Mouse (Mus musculus) intestine, postnatal 0 days (tissue): ENCODE data around the gene Dock8. TPM values are rescaled to one million over a fixed set of nuclear protein-coding genes. Genes with fewer than 3 reads are reported as not detected.

Source experiments
- ATAC-seq: fragments of 200-750 bp; cut with Nextera tagmentation; 2 replicates; pipeline ENCODE4 v1.8.0; 2017; ENCODE audit warnings: mild to moderate bottlenecking, moderate TSS enrichment, moderate library complexity
- H3K27ac ChIP-seq: fragments of 300-500 bp; sonication (generic); 2 replicates; pipeline ENCODE4 v1.5.1; 2014; ENCODE audit warnings: mild to moderate bottlenecking, low read depth, low read length, moderate library complexity
- H3K27me3 ChIP-seq: fragments of 300-500 bp; sonication (generic); replicated peaks from 2 replicates; pipeline ENCODE4 v1.6.1; 2014; ENCODE audit warnings: low read length, mixed read lengths; ENCODE audit not compliant: control insufficient read depth, insufficient read depth
- H3K36me3 ChIP-seq: fragments of 300-500 bp; sonication (generic); 2 replicates; pipeline ENCODE4 v1.6.1; 2014; ENCODE audit warnings: mild to moderate bottlenecking, moderate library complexity; ENCODE audit not compliant: control insufficient read depth, insufficient read depth
- H3K4me1 ChIP-seq: fragments of 300-500 bp; sonication (generic); replicated peaks from 2 replicates; pipeline ENCODE4 v1.6.1; 2014; ENCODE audit warnings: antibody characterized with exemption, low read length, mixed read lengths; ENCODE audit not compliant: control insufficient read depth, insufficient read depth
- H3K4me2 ChIP-seq: fragments of 300-500 bp; sonication (generic); replicated peaks from 2 replicates; pipeline ENCODE4 v1.6.1; 2014; ENCODE audit warnings: low read depth, mild to moderate bottlenecking, moderate library complexity
- H3K4me3 ChIP-seq: fragments of 300-500 bp; sonication (generic); 2 replicates; pipeline ENCODE4 v1.5.1; 2014; ENCODE audit warnings: low read depth, low read length
- H3K9ac ChIP-seq: fragments of 300-500 bp; sonication (generic); 2 replicates; pipeline ENCODE4 v1.6.1; 2014; ENCODE audit warnings: mild to moderate bottlenecking, low read depth, low read length
- H3K9me3 ChIP-seq: fragments of 300-500 bp; sonication (generic); 2 replicates; pipeline ENCODE4 v1.6.1; 2016; ENCODE audit warnings: mixed run types; ENCODE audit not compliant: control insufficient read depth
- CTCF ChIP-seq: sonication (generic); IDR thresholded peaks from 2 replicates; pipeline ENCODE4 v1.5.1; 2016; ENCODE audit warnings: low read depth, mild to moderate bottlenecking, control low read depth, antibody characterized with exemption, moderate library complexity
- WGBS: fragments of 180-500 bp; shearing (Covaris S2); extraction: QIAGEN DNeasy Blood & Tissue Kit; methylation state at CpG from one replicate; pipeline ENCODE4 v1.1.7; 2014; 5-methylcytosine and 5-hydroxymethylcytosine counted together
- polyA plus RNA-seq: library from polyadenylated mRNA; unstranded; fragments of >200 nt; fragmentation: Nextera tagmentation; extraction: Ambion mirVana; gene quantifications from 2 replicates; pipeline ENCODE4 v1.2.1, GENCODE M21; 2015

Dock8 gene
- polyA plus RNA-seq, 1 experiment from 2014 or later: 7.5 TPM

DNA sequence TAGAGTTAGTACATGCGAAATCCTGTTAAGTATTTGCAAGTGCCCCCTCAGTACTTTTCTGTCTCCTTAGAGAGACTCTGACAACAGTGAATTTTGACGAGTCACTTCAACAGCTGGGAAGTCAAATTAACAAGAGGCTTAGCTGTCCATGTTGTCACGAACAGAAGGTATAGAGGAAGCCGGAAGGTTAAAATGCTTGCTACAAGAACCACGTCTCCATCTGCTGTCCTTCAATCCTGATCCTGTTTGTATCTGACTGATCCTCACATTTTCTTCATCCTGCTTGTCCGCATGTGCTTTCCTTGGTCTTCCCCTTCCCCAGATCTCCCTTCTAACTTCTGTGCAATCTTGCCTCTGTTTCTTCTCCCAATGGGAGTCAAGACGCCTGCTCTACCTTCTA, 53.8 kb downstream of the Dock8 start:
- TF ChIP-seq CTCF: no peak
- no peaks in the 10 kb centered on the region for H3K27me3 ChIP-seq
- H3K4me3 ChIP-seq: no peak overlapping the region
- H3K4me2 ChIP-seq: no peak overlapping the region; the same call in 1 of the 2 replicates
- H3K4me1 ChIP-seq: no peaks in the 10 kb centered on the region
- no peaks in the 10 kb centered on the region for H3K9me3 ChIP-seq
- 83% methylated on average over 7 of the region's 7 CpGs for WGBS
- no peaks in the 10 kb centered on the region for H3K36me3 ChIP-seq
- no peak overlapping the region for H3K27ac ChIP-seq
- ATAC-seq: no peak
- no peak overlapping the region for H3K9ac ChIP-seq

DNA sequence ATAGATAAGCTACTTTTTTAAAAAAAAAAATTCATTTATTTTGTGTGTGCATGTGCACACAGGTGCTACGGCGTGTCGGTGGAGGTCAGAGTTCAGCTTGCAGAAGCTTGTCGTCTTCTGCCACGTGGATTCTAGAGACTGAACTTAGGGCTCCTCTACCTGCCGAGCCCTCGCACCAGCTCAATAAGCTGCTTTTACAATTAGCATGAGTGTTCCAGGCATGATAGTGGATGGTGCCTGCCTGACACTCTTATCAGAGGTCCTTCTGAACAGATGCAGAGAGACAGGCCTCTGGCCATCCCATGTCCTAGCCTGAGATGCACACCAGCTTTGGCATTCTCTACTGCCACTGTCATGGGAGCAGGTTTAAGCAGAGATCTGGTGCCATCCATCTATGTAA, 55.7 kb downstream of the Dock8 start:
- Histone ChIP-seq H3K4me3 (no peak overlapping the region), H3K27ac (no peak overlapping the region), H3K27me3 (no peaks in the 10 kb centered on the region), H3K4me2 (no peak overlapping the region), H3K9me3 (no peaks in the 10 kb centered on the region), H3K9ac (no peak overlapping the region), H3K36me3 (no peaks in the 10 kb centered on the region), H3K4me1 (no peaks in the 10 kb centered on the region)
- no peak for TF ChIP-seq CTCF
- ATAC-seq: peak; percentile 59
- WGBS: 48% methylated on average over 7 of the region's 7 CpGs

DNA sequence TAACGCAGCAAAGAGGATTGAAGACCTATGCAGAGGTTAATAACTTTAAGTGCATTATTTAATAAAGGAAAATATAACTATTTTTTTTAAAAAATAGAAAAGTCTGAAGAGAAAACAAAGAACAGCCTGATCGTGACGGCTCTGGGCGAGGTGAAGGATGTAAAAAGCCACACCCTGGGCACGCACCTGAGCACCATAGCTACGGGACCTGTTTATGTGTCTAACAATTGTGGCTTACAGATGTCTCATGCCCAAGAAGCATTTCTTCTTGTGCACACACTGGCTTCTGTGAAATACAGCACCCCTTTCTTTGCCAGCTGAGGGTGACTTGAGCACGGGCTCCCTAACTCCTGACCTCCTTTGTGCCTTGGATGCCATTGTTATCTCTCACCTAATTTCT, 56.2 kb downstream of the Dock8 start:
- Histone ChIP-seq H3K4me3 (no peak overlapping the region), H3K9me3 (no peaks in the 10 kb centered on the region), H3K27me3 (no peaks in the 10 kb centered on the region), H3K36me3 (no peaks in the 10 kb centered on the region), H3K4me1 (no peaks in the 10 kb centered on the region), H3K27ac (no peak overlapping the region), H3K4me2 (no peak overlapping the region), H3K9ac (no peak overlapping the region)
- TF ChIP-seq CTCF: no peak
- 57% methylated on average over 7 of the region's 7 CpGs for WGBS
- peak; percentile 50; the same call in 1 of the 2 replicates for ATAC-seq

DNA sequence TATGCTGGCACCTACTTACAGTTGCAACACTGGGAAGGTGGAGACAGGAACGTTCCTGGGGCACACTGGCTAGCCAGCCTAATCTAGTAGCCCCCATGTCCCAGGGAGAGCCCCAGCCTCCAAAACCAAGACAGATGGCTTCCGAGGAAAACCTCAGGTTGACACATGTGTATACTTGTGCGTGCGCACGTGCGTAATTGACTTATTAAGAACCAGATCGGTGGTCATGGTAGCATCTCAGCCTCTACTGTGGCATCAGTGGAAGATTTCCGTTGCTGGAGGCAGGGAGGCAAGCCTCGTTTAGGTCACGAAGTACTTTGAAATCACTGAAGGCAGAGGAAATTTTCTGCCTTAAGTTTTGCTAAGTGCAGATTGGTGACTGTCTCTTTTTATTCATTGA, 56.9 kb downstream of the Dock8 start:
- Histone ChIP-seq H3K4me1 (no peaks in the 10 kb centered on the region), H3K9me3 (no peaks in the 10 kb centered on the region), H3K27ac (no peak overlapping the region), H3K4me2 (no peak overlapping the region), H3K27me3 (no peaks in the 10 kb centered on the region), H3K9ac (no peak overlapping the region), H3K4me3 (no peak overlapping the region), H3K36me3 (no peaks in the 10 kb centered on the region)
- ATAC-seq: no peak
- no peak for TF ChIP-seq CTCF
- WGBS: 91% methylated on average over 10 of the region's 10 CpGs

DNA sequence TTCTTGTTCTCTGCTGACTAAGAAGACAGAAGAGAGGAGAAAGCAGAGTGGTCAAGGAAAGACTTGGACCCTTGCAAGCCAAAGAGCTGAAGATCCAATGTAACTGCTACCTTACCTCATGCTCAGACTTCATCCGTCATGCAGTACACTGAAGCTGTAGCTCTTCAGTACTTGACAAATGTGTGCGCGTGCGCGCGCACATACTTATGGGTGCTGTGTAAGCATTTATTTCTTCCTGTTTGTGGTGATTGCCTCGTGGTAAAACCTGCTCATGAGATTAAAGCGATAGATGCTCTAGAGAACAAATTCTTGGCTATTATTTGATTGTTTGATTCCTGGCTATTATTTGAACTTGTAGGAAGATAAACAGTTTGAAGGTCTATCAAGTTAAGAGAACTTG, 58.5 kb downstream of the Dock8 start:
- no peak for TF ChIP-seq CTCF
- no peak overlapping the region for H3K4me2 ChIP-seq
- H3K27ac ChIP-seq: no peak overlapping the region
- no peaks in the 10 kb centered on the region for H3K9me3 ChIP-seq
- H3K27me3 ChIP-seq: no peaks in the 10 kb centered on the region
- H3K36me3 ChIP-seq: no peaks in the 10 kb centered on the region
- no peak for ATAC-seq
- H3K4me1 ChIP-seq: no peaks in the 10 kb centered on the region
- H3K4me3 ChIP-seq: no peak overlapping the region
- no peak overlapping the region for H3K9ac ChIP-seq
- 84% methylated on average over 8 of the region's 8 CpGs for WGBS

DNA sequence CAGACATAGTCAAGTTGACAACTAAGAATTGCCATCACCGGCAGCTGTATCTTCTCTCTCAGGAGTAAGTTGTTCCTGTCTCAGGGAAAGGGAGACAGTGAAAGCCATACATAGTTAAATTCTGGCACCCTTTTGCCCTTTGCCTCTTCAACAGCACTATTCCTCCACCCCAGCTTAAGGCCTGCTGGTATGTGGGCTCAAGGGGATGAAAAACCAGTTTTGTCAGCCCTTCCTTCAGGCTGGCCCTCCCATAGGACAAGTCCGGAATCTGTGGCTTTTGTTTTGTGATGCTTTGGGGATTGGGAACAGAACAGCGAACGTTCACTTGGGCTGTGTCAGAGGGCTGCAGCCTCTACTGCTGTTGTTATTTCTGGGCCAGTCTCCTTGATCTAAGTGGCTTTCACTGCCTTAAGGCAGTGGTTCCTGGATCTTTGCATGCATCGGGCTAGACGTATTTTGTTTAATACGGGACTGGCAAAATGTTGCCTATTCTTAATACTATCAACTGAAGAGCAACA, 60.6 kb downstream of the Dock8 start:
- ATAC-seq: no peak

DNA sequence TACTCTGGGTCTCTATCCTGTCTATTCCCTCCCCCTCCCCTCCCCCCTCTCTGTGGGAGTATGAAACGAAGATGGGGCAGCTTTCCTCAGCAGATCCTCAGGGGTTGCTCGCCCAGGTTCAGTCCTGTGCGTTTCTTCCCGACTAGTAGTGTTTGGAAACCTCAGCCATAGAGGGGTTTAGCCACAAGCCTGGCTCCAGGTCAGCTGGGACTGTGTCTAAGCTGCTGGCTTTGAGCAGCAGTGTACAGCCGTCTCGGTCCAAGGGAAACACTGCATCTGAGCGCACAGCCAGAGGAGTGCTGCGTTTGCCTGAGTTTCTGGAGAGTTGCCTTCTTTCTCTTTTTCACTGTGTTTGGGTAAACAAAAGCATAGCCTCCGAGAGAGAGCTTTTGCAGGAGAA, 61.0 kb downstream of the Dock8 start:
- Histone ChIP-seq H3K27ac (no peak overlapping the region), H3K4me2 (peak overlapping the region; percentile 37), H3K9me3 (no peaks in the 10 kb centered on the region), H3K9ac (no peak overlapping the region), H3K4me1 (no peaks in the 10 kb centered on the region), H3K4me3 (no peak overlapping the region), H3K36me3 (no peaks in the 10 kb centered on the region), H3K27me3 (no peaks in the 10 kb centered on the region)
- TF ChIP-seq CTCF: no peak
- no peak for ATAC-seq
- 35% methylated on average over 9 of the region's 9 CpGs for WGBS

More for the DNA sequence above, 60.6 kb downstream of the Dock8 start:
- WGBS: 57% methylated on average over 7 of the region's 7 CpGs
- no peak for TF ChIP-seq CTCF
- no peak overlapping the region for H3K4me3 ChIP-seq
- peak overlapping the region; percentile 37 for H3K4me2 ChIP-seq
- H3K9me3 ChIP-seq: no peaks in the 10 kb centered on the region
- H3K9ac ChIP-seq: no peak overlapping the region
- no peaks in the 10 kb centered on the region for H3K36me3 ChIP-seq
- H3K27me3 ChIP-seq: no peaks in the 10 kb centered on the region
- no peak overlapping the region for H3K27ac ChIP-seq
- H3K4me1 ChIP-seq: no peaks in the 10 kb centered on the region
